Mouse (Mus musculus) layer of hippocampus, adult 11-12 months (tissue): ENCODE data around the gene Tpk1.

Source experiments
- DNase-seq: peaks from one replicate; pipeline ENCODE4 v3.0.0; 2022; ENCODE audit warnings: low spot score

Tpk1 gene

GRCm38 (mm10) chr6:43665677-43666546 lies at the start of gene Tpk1:
Gene Tpk1 (minus strand): TSS chr6:43666278.
- peak; percentile 93 for DNase-seq

- no peak for DNase-seq
Observed at GRCm38 (mm10) chr6:43702810-43703614, 36.9 kb upstream of the Tpk1 start.

- DNase-seq: no peak
Observed at GRCm38 (mm10) chr6:43691863-43692262, 25.8 kb upstream of the Tpk1 start.

- peak; percentile 37 for DNase-seq
Observed at GRCm38 (mm10) chr6:43685985-43686384, 19.9 kb upstream of the Tpk1 start.

GRCm38 (mm10) chr6:43682535-43682934 lies 16.5 kb upstream of the Tpk1 start:
- no peak for DNase-seq

- no peak for DNase-seq
Observed at GRCm38 (mm10) chr6:43678689-43679212, 12.7 kb upstream of the Tpk1 start.

GRCm38 (mm10) chr6:43677566-43677965 lies 11.5 kb upstream of the Tpk1 start:
- DNase-seq: no peak

- DNase-seq: no peak
Observed at GRCm38 (mm10) chr6:43676139-43676538, 10.1 kb upstream of the Tpk1 start.

GRCm38 (mm10) chr6:43674986-43675760 lies 9.1 kb upstream of the Tpk1 start:
- DNase-seq: no peak

GRCm38 (mm10) chr6:43670939-43671338 lies 4.9 kb upstream of the Tpk1 start:
- DNase-seq: no peak

GRCm38 (mm10) chr6:43667681-43668080 lies 1.6 kb upstream of the Tpk1 start:
- no peak for DNase-seq

- DNase-seq: no peak
Observed at GRCm38 (mm10) chr6:43666611-43667400, 728 bp upstream of the Tpk1 start.

GRCm38 (mm10) chr6:43661822-43662221 lies 4.3 kb downstream of the Tpk1 start:
- no peak for DNase-seq

- no peak for DNase-seq
Observed at GRCm38 (mm10) chr6:43658290-43658689, 7.8 kb downstream of the Tpk1 start.

GRCm38 (mm10) chr6:43657845-43658244 lies 8.2 kb downstream of the Tpk1 start:
- DNase-seq: no peak

GRCm38 (mm10) chr6:43654876-43655456 lies 11.1 kb downstream of the Tpk1 start:
- DNase-seq: no peak

- DNase-seq: no peak
Observed at GRCm38 (mm10) chr6:43649516-43649915, 16.6 kb downstream of the Tpk1 start.

GRCm38 (mm10) chr6:43645674-43646073 lies 20.4 kb downstream of the Tpk1 start:
- no peak for DNase-seq

GRCm38 (mm10) chr6:43645105-43645504 lies 21.0 kb downstream of the Tpk1 start:
- no peak for DNase-seq

GRCm38 (mm10) chr6:43643718-43644117 lies 22.4 kb downstream of the Tpk1 start:
- no peak for DNase-seq

GRCm38 (mm10) chr6:43642375-43642774 lies 23.7 kb downstream of the Tpk1 start:
- peak; percentile 33 for DNase-seq
